Mouse (Mus musculus) hindbrain, embryonic 11.5 days (tissue): ENCODE data around the gene Rufy3. TPM values are rescaled to one million over a fixed set of nuclear protein-coding genes. Genes with fewer than 3 reads are reported as not detected.

Experiments
- ATAC-seq: fragments of 200-750 bp; cut with Nextera tagmentation; 2 replicates; pipeline ENCODE4 v1.8.0; 2017; ENCODE audit warnings: mild to moderate bottlenecking, moderate TSS enrichment, moderate library complexity; ENCODE audit not compliant: low FRiP score
- DNase-seq: peaks from one replicate; pipeline ENCODE4 v3.0.0-alpha.2; 2015; ENCODE audit warnings: low spot score
- H3K27ac ChIP-seq: fragments of 300-500 bp; sonication (generic); 2 replicates; pipeline ENCODE4 v1.5.1; 2014; ENCODE audit warnings: mild to moderate bottlenecking, low read depth, low read length
- H3K27me3 ChIP-seq: fragments of 300-500 bp; sonication (generic); 2 replicates; pipeline ENCODE4 v1.6.1; 2014; ENCODE audit warnings: mild to moderate bottlenecking, low read length, moderate library complexity, mixed read lengths; ENCODE audit not compliant: control insufficient read depth, insufficient read depth
- H3K36me3 ChIP-seq: fragments of 300-500 bp; sonication (generic); 2 replicates; pipeline ENCODE4 v1.6.1; 2014; ENCODE audit warnings: mild to moderate bottlenecking, low read length, moderate library complexity, mixed read lengths; ENCODE audit not compliant: control insufficient read depth, insufficient read depth
- H3K4me1 ChIP-seq: fragments of 300-500 bp; sonication (generic); replicated peaks from 2 replicates; pipeline ENCODE4 v1.6.1; 2014; ENCODE audit warnings: low read length, mixed read lengths; ENCODE audit not compliant: control insufficient read depth, insufficient read depth
- H3K4me2 ChIP-seq: fragments of 300-500 bp; sonication (generic); replicated peaks from 2 replicates; pipeline ENCODE4 v1.6.1; 2014; ENCODE audit warnings: mild to moderate bottlenecking, low read depth, low read length
- H3K4me3 ChIP-seq: fragments of 300-500 bp; sonication (generic); 2 replicates; pipeline ENCODE4 v1.5.1; 2014; ENCODE audit warnings: low read depth, low read length
- H3K9ac ChIP-seq: fragments of 300-500 bp; sonication (generic); 2 replicates; pipeline ENCODE4 v1.6.1; 2014; ENCODE audit warnings: low read depth, low read length
- H3K9me3 ChIP-seq: fragments of 300-500 bp; sonication (generic); 2 replicates; pipeline ENCODE4 v1.6.1; 2016; ENCODE audit warnings: low read length; ENCODE audit not compliant: control insufficient read depth
- WGBS: fragments of 180-500 bp; shearing (Covaris S2); extraction: QIAGEN DNeasy Blood & Tissue Kit; methylation state at CpG from one replicate; pipeline ENCODE4 v1.1.7; 2014; 5-methylcytosine and 5-hydroxymethylcytosine counted together
- polyA plus RNA-seq: library from polyadenylated mRNA; unstranded; fragments of >200 nt; fragmentation: Nextera tagmentation; extraction: Ambion mirVana; gene quantifications from 2 replicates; pipeline ENCODE4 v1.2.1, GENCODE M21; 2014

Rufy3 gene
- polyA plus RNA-seq, 1 experiment from 2014 or later: 180 TPM

- DNase-seq (no peak), ATAC-seq (no peak)
- Histone ChIP-seq H3K9ac (no peak overlapping the region), H3K4me3 (no peak overlapping the region), H3K9me3 (no peaks in the 10 kb centered on the region), H3K4me2 (no peak overlapping the region), H3K36me3 (no peaks in the 10 kb centered on the region), H3K4me1 (no peaks in the 10 kb centered on the region), H3K27me3 (no peaks in the 10 kb centered on the region), H3K27ac (no peak overlapping the region)
- WGBS: 44% methylated on average over 3 of the region's 3 CpGs
Measured at GRCm38 (mm10) chr5:88684226-88684625, 119.4 kb downstream of the Rufy3 start.

DNA sequence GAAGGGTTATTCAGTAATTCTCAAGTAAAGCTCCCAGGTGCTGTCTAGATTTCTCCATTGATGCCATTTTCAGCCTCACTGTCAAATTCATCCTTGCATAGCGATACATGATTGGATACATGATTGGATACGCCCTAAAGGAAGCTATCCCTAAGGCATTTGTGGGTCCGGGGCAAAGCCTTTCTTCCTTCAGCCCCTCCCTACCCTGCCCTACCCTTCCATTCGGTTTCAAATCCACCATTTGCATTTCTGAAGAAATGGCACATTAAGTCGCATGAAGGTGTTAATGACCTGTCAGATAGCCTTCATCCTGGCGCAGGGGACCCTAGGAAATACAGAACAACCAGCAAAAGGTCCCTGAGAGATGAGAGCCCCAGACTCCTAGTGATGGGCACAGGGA is 120.5 kb downstream of the Rufy3 start:
- H3K4me2 ChIP-seq: no peak overlapping the region
- DNase-seq (no peak), ATAC-seq (no peak)
- no peaks in the 10 kb centered on the region for H3K36me3 ChIP-seq
- no peak overlapping the region for H3K9ac ChIP-seq
- H3K27ac ChIP-seq: no peak overlapping the region
- no peaks in the 10 kb centered on the region for H3K27me3 ChIP-seq
- H3K4me1 ChIP-seq: no peaks in the 10 kb centered on the region
- 19% methylated on average over 6 of the region's 6 CpGs for WGBS
- no peaks in the 10 kb centered on the region for H3K9me3 ChIP-seq
- no peak overlapping the region for H3K4me3 ChIP-seq

DNA sequence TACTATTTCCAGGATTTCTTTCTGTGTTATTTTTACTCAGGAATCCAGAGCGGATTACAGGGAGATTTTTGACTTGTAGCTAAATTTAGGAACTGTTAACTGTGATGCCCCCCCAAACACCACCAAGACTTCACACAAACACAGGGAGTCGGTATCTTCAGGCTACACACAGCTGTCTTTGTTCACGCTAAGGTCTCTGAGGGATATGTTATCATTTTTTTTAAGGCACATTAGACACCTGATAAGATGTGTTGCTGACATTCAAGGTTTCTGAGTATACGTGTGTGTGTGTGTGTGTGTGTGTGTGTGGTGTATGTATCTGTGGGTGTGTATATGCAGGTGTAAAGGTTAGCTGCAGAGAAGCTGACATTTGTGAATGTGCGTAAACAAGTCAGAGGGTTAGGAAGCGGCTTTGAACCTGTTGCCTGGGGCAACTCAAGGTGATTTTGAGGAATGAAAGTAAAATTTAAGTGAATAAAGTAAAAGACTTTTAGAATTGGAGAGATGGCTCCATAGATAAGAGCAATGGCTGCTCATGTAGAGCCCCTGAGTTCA is 121.0 kb downstream of the Rufy3 start:
- H3K4me2 ChIP-seq: no peak overlapping the region
- no peaks in the 10 kb centered on the region for H3K27me3 ChIP-seq
- ATAC-seq: no peak
- H3K4me1 ChIP-seq: no peaks in the 10 kb centered on the region
- DNase-seq: no peak
- WGBS: 76% methylated on average over 6 of the region's 6 CpGs
- no peak overlapping the region for H3K4me3 ChIP-seq
- no peak overlapping the region for H3K9ac ChIP-seq
- H3K36me3 ChIP-seq: no peaks in the 10 kb centered on the region
- H3K27ac ChIP-seq: no peak overlapping the region
- H3K9me3 ChIP-seq: no peaks in the 10 kb centered on the region

- Histone ChIP-seq H3K4me3 (no peak overlapping the region), H3K4me1 (no peaks in the 10 kb centered on the region), H3K27ac (no peak overlapping the region), H3K9me3 (no peaks in the 10 kb centered on the region), H3K27me3 (no peaks in the 10 kb centered on the region), H3K4me2 (no peak overlapping the region), H3K9ac (no peak overlapping the region), H3K36me3 (no peaks in the 10 kb centered on the region)
- DNase-seq: no peak
- no peak; the same call in 1 of the 2 replicates for ATAC-seq
- 88% methylated on average over 8 of the region's 8 CpGs for WGBS
Measured at GRCm38 (mm10) chr5:88687996-88688406, 123.2 kb downstream of the Rufy3 start.

DNA sequence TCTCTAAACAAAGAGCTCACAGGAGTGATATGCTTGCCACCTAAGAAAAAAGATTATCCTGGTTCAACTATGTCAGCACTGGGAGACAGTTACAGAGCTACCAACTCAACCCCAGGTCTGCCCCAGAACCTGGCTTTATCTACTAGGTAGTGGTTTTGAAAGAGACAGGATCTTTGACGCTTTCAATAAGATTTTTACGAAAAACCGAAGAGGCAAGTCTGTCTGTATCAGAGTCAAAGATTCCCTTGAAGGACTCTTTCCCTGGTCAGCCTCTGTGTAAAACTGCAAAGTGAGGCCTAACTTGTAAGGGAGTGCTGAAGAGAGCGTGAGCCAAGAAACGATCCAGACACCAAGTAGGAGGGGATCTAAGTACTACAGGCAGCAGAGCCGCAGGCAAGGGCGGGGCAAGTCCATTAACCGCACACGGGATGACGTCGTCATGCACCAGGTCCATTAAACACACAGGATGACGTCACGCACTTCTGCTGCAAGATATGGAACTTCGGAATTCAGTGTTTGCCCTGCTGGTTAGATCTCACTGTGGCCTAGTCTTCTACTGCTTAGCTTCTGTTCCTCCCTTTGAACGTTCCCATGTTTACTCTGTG is 123.8 kb downstream of the Rufy3 start:
- Histone ChIP-seq H3K9me3 (no peaks in the 10 kb centered on the region), H3K4me3 (no peak overlapping the region), H3K4me1 (no peaks in the 10 kb centered on the region), H3K27ac (no peak overlapping the region), H3K36me3 (no peaks in the 10 kb centered on the region), H3K4me2 (no peak overlapping the region), H3K9ac (no peak overlapping the region), H3K27me3 (no peaks in the 10 kb centered on the region)
- no peak for ATAC-seq
- WGBS: 90% methylated on average over 15 of the region's 15 CpGs
- DNase-seq: no peak

DNA sequence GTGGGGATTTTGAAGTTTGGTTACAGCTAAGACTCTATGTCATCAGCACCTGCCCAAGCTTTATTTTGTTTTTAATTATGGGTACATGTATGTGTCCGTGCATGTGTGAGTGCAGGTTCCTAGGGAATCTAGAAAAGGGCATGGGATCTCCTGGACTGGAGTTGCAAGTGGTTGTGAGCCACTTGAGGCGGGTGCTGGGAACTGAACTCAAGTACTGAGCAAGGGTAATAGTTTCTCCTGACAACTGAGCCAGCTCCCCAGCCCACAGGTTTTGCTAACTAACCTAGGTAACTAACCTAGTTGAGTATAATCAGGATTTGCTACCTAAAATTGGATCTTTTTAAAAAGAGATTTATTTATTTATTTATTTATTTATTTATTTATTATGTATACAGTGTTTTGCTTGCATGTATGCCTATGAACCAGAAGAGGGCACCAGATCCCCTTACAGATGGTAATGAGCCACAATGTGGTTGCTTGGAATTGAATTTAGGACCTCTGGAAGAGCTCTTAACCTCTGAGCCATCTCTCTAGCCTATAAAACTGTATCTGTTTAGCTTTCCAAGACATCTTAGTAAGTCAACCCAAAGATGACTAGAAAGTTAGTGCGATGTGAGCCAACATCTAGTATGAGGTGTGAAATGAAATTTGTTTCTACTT is 124.6 kb downstream of the Rufy3 start:
- Histone ChIP-seq H3K9me3 (no peaks in the 10 kb centered on the region), H3K9ac (no peak overlapping the region), H3K4me1 (no peaks in the 10 kb centered on the region), H3K4me2 (no peak overlapping the region), H3K27ac (no peak overlapping the region), H3K27me3 (no peaks in the 10 kb centered on the region), H3K36me3 (no peaks in the 10 kb centered on the region), H3K4me3 (no peak overlapping the region)
- WGBS: 75% methylated on average over 3 of the region's 3 CpGs
- ATAC-seq (peak; percentile 49; the same call in 1 of the 2 replicates), DNase-seq (peak; percentile 57)

GRCm38 (mm10) chr5:88690681-88691505 is 126.1 kb downstream of the Rufy3 start:
- ATAC-seq: no peak
- Histone ChIP-seq H3K4me3 (no peak overlapping the region), H3K4me2 (no peak overlapping the region), H3K9ac (no peak overlapping the region), H3K27ac (no peak overlapping the region), H3K4me1 (no peaks in the 10 kb centered on the region), H3K36me3 (no peaks in the 10 kb centered on the region), H3K27me3 (no peaks in the 10 kb centered on the region), H3K9me3 (no peaks in the 10 kb centered on the region)
- WGBS: 72% methylated on average over 10 of the region's 10 CpGs
- DNase-seq: no peak

DNA sequence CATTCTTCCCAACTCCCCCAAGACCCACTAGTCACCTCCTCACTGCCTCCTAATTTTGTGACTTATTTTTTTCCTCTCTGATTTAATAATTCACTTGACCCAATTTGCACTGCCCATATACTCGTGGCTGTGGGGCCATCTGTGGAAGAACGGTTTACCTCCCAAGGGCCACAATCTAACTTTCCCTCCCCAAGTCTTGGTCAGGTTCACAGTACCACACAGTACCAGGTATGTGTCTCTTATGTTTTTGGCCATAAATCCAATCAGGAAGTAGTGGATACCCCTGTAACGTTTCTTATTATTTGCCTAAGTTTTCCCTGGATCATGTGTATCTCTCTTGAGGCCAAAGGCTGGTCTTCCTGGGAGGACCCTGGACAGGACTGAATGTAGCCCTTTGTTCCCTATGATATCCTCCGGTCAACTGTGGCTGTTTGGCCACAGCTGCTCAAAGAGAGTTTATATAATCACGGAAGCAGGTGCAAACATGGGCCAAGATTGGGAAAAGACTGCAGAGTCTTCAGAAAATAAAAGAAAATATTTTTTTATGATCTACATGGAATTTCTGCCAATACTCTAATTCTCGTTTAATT is 126.8 kb downstream of the Rufy3 start:
- no peak overlapping the region for H3K27ac ChIP-seq
- no peaks in the 10 kb centered on the region for H3K36me3 ChIP-seq
- ATAC-seq (no peak), DNase-seq (no peak)
- no peaks in the 10 kb centered on the region for H3K9me3 ChIP-seq
- no peak overlapping the region for H3K4me3 ChIP-seq
- WGBS: 82% methylated on average over 6 of the region's 6 CpGs
- H3K4me1 ChIP-seq: no peaks in the 10 kb centered on the region
- H3K27me3 ChIP-seq: no peaks in the 10 kb centered on the region
- H3K9ac ChIP-seq: no peak overlapping the region
- no peak overlapping the region for H3K4me2 ChIP-seq
